Mouse (Mus musculus) gastrocnemius, adult 2 months (tissue): ENCODE measurements around the gene Armc6. TPM values are rescaled to one million over a fixed set of nuclear protein-coding genes. Genes with fewer than 3 reads are reported as not detected.

Experiments used
- DNase-seq: peaks from one replicate; pipeline ENCODE4 v3.0.0; 2022
- H3K27ac ChIP-seq: fragments of 200-600 bp; 2 replicates; pipeline ENCODE4 v1.8.1; 2022; ENCODE audit warnings: mild to moderate bottlenecking
- H3K4me3 ChIP-seq: fragments of 200-600 bp; 2 replicates; pipeline ENCODE4 v1.8.1; 2022; ENCODE audit warnings: mild to moderate bottlenecking, moderate library complexity
- CTCF ChIP-seq: fragments of 200-600 bp; IDR thresholded peaks from 2 replicates; pipeline ENCODE4 v1.8.1; 2022; ENCODE audit warnings: antibody characterized with exemption, mild to moderate bottlenecking, moderate library complexity
- intact Hi-C: fragments of 180-260 bp; cut with DNase I; formaldehyde crosslinking; loops from one replicate; pipeline ENCODE4 v1.15.1; 2025
- long read RNA-seq, 2 experiments: library from polyadenylated mRNA; stranded (forward); transcript quantifications; one replicate each; pipeline ENCODE4 v2.0.0; 2021
- total RNA-seq, 2 experiments: library from RNA; stranded (reverse); gene quantifications; 2 replicates each; pipeline ENCODE4 v1.2.3; 2021

Gene Armc6
- total RNA-seq = 1 to 10 TPM; 7.6 to 9.7 TPM
- long read RNA-seq, experiment 1, partial matches to known transcripts = 1 of 11 reads
- long read RNA-seq, experiment 1, other reads (novel, unspliced or antisense) = 7 of 11 reads
- long read RNA-seq, experiment 2, transcript Armc6-201 (8 exons, 2,263 nt) = major isoform, 9 of 9 reads
- long read RNA-seq, experiment 2, partial matches to known transcripts = 0 of 9 reads
- long read RNA-seq, experiment 2, other reads (novel, unspliced or antisense) = 0 of 9 reads

GRCm38 (mm10) chr8:70234080-70234780, at the start of gene Armc6, which contains the start of gene Sugp2:
TSS of gene Armc6 (minus strand) at chr8:70234466.
TSS of gene Sugp2 (plus strand) at chr8:70234226.
- peak; percentile 2; the same call in 1 of the 2 replicates for TF ChIP-seq CTCF
- peak within 1 kb of the TSS; percentile 95 for H3K4me3 ChIP-seq
- peak; percentile 97 for DNase-seq
- intact Hi-C loops = loop anchor here (10.0 kb wide), 1 partner anchor 319 kb away; no protein-coding TSS in a partner anchor
- peak within 1 kb of the TSS; percentile 98 for H3K27ac ChIP-seq

- H3K4me3 ChIP-seq = peak overlapping the region; percentile 83
- DNase-seq = no peak
- intact Hi-C loops = no loop called here
- TF ChIP-seq CTCF = no peak
- peak overlapping the region; percentile 89 for H3K27ac ChIP-seq
These were observed 49.1 kb upstream of the Armc6 start for GRCm38 (mm10) chr8:70283136-70284077.

GRCm38 (mm10) chr8:70282603-70283135, 48.4 kb upstream of the Armc6 start, which contains the start of gene Homer3:
TSS of gene Homer3 (plus strand) at chr8:70282827.
- Histone ChIP-seq H3K27ac (peak within 1 kb of the TSS; percentile 89), H3K4me3 (peak within 1 kb of the TSS; percentile 83)
- DNase-seq = peak; percentile 94
- intact Hi-C loops = no loop called here
- peak; percentile 91 for TF ChIP-seq CTCF

- intact Hi-C loops = no loop called here
- Histone ChIP-seq H3K4me3 (no peak overlapping the region), H3K27ac (peak overlapping the region; percentile 8; the same call in 1 of the 2 replicates)
- TF ChIP-seq CTCF = no peak
- DNase-seq = no peak
These were observed 46.7 kb upstream of the Armc6 start for GRCm38 (mm10) chr8:70281001-70281400.

GRCm38 (mm10) chr8:70279266-70279665, 45.0 kb upstream of the Armc6 start:
- DNase-seq = no peak
- Histone ChIP-seq H3K27ac (peak overlapping the region; percentile 31), H3K4me3 (no peak overlapping the region)
- TF ChIP-seq CTCF = no peak
- intact Hi-C loops = no loop called here

GRCm38 (mm10) chr8:70278175-70278574, 43.9 kb upstream of the Armc6 start:
- Histone ChIP-seq H3K4me3 (no peak overlapping the region), H3K27ac (no peak overlapping the region)
- TF ChIP-seq CTCF = no peak
- DNase-seq = no peak
- intact Hi-C loops = no loop called here

GRCm38 (mm10) chr8:70276476-70276875, 42.2 kb upstream of the Armc6 start:
- TF ChIP-seq CTCF = no peak
- DNase-seq = no peak
- peak overlapping the region; percentile 20; the same call in 1 of the 2 replicates for H3K27ac ChIP-seq

GRCm38 (mm10) chr8:70274350-70274749, 40.1 kb upstream of the Armc6 start:
- H3K27ac ChIP-seq = no peak overlapping the region
- DNase-seq = no peak
- intact Hi-C loops = no loop called here
- no peak overlapping the region for H3K4me3 ChIP-seq
- no peak for TF ChIP-seq CTCF

More at GRCm38 (mm10) chr8:70276476-70276875, 42.2 kb upstream of the Armc6 start:
- intact Hi-C loops = no loop called here
- no peak overlapping the region for H3K4me3 ChIP-seq

- Histone ChIP-seq H3K4me3 (no peak overlapping the region), H3K27ac (no peak overlapping the region)
- no peak for DNase-seq
- no peak for TF ChIP-seq CTCF
- intact Hi-C loops = no loop called here
These were observed 38.7 kb upstream of the Armc6 start for GRCm38 (mm10) chr8:70272949-70273348.

GRCm38 (mm10) chr8:70268799-70269565, 34.7 kb upstream of the Armc6 start:
- intact Hi-C loops = no loop called here
- TF ChIP-seq CTCF = peak; percentile 52
- H3K4me3 ChIP-seq = no peak overlapping the region
- no peak for DNase-seq
- H3K27ac ChIP-seq = 0 out of 2 replicates have a peak overlapping the region, but pooled peaks have one; percentile 35

GRCm38 (mm10) chr8:70268311-70268710, 34.0 kb upstream of the Armc6 start:
- no peak for DNase-seq
- intact Hi-C loops = no loop called here
- Histone ChIP-seq H3K27ac (no peak overlapping the region), H3K4me3 (no peak overlapping the region)
- no peak for TF ChIP-seq CTCF
